Mouse (Mus musculus) G1E (cell line): ENCODE results near the gene Ap3b1.

Source experiments
- CTCF ChIP-seq: IDR thresholded peaks from 2 replicates; pipeline ENCODE4 v1.5.1; 2012; ENCODE audit warnings: low read depth, low read length, inconsistent platforms, mixed read lengths
- GATA1 ChIP-seq: IDR thresholded peaks from 2 replicates; pipeline ENCODE4 v1.6.1; 2012; ENCODE audit warnings: borderline replicate concordance, low read length, inconsistent platforms, mixed read lengths
- TAL1 ChIP-seq: conservative IDR thresholded peaks from 2 replicates; pipeline ENCODE4 v1.6.1; 2012; ENCODE audit warnings: low read depth, low read length, inconsistent platforms, mixed read lengths

GRCm38 (mm10) chr13:94384931-94385570, 26.3 kb downstream of the Ap3b1 start:
- no peak for TF ChIP-seq CTCF
- no peak for TF ChIP-seq TAL1
- no peak for TF ChIP-seq GATA1
